Mouse (Mus musculus) gastrocnemius, postnatal 10 days (tissue): ENCODE data around the gene Pkp4. TPM values are rescaled to one million over a fixed set of nuclear protein-coding genes. Genes with fewer than 3 reads are reported as not detected.

ENCODE experiments used
- DNase-seq: peaks from one replicate; pipeline ENCODE4 v3.0.0; 2021; ENCODE audit warnings: mixed read lengths
- total RNA-seq, 2 experiments: library from RNA; stranded (reverse); gene quantifications; 2 replicates each; pipeline ENCODE4 v1.2.3; 2021

Gene Pkp4
- total RNA-seq, 2 experiments from 2014 or later = 24.6 to 25.4 TPM

GRCm38 (mm10) chr2:59272713-59273112 lies 112.1 kb downstream of the Pkp4 start:
- DNase-seq = no peak

GRCm38 (mm10) chr2:59280914-59281562 lies 120.4 kb downstream of the Pkp4 start:
- no peak for DNase-seq

DNA sequence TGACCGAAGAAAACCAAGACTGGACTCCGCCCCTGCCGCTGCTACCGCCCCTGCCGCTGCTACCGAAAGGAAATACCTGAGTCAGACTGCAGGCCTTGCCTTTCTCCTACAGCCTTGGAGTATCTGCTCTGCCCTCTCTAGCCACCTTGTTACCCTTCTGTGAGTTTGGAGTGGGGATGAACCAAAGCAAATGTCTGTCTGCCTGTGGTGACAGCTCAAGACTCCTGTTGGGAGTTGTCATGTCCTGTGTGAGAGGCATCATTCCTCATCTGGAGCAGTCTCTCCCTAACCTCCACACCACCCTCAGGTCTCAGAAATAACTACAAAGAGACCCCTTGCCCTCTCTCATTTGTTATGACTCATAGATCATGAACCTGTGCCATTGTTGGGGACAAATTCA lies 122.3 kb downstream of the Pkp4 start:
- DNase-seq = no peak

DNA sequence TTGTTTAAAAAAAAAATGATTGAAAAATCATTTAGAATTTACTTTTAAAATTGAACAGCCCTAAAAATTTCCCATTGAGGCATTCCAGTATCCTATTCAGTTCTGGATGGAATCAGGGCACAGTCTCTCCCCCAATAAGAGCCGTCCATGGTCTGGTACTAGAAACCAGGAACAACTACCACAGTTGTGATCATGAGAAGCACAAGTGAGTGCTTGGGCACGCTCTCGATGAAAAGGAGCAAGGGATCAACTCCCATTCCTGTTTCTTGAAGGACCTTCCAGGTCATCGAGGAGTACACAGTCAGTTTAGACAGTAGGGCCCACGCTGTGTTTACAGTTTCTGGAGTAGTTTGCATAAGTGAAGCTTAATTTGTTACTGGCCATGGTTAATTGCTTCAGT lies 123.6 kb downstream of the Pkp4 start:
- no peak for DNase-seq

GRCm38 (mm10) chr2:59284734-59285490 lies 124.3 kb downstream of the Pkp4 start:
- no peak for DNase-seq

- no peak for DNase-seq
These were observed 124.9 kb downstream of the Pkp4 start for GRCm38 (mm10) chr2:59285581-59285980.

GRCm38 (mm10) chr2:59286247-59286646 lies 125.6 kb downstream of the Pkp4 start:
- DNase-seq = peak; percentile 59

GRCm38 (mm10) chr2:59287630-59288029 lies 127.0 kb downstream of the Pkp4 start:
- DNase-seq = no peak

DNA sequence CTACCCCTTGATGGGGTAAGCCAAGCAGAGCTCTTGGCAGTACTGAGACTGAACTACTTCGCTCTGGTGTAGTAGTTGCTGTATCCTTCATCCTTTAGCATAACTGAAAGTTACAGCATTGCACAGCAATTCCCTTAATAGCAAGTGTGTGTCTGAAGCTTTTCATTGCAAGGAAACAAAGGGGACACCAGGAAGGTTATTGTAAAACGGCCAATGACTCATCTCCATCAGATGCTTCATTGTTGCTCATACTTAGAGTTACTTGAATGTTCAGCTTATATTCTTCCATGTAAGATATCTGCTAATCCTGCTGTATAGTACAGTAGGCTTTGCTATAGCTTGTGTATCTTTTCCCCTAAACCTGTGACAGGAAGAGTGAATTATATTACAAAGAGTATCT lies 128.8 kb downstream of the Pkp4 start:
- DNase-seq = no peak

- no peak for DNase-seq
These were observed 129.7 kb downstream of the Pkp4 start for GRCm38 (mm10) chr2:59290391-59290790.

GRCm38 (mm10) chr2:59299831-59300230 lies 139.2 kb downstream of the Pkp4 start:
- DNase-seq = no peak

- no peak for DNase-seq
These were observed 141.0 kb downstream of the Pkp4 start for GRCm38 (mm10) chr2:59301671-59302070.

- no peak for DNase-seq
These were observed 141.8 kb downstream of the Pkp4 start for GRCm38 (mm10) chr2:59302430-59302829.

DNA sequence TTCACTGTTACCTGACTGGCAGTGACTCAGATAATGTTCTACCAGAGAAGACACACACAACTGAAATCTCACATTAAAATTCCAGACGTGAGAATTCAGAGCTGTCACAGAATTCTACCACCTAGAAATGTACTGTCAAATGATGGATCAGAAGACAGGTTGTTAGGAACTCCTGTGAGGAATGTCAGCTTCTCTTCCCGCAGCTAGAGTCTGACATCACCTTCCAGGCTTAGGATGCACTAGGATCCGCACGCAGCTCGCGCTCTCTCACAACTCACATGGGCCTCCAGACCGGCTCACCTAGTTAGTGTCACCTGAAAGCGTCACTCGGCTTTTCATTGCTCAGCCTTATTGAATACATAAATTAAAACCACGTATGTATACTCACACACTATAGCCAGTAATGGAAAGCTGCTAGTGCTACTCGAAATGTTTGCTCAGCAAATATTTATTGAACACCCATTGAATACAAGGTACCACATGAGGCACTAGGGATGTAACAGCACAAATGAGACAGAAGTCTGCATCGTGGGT lies 142.9 kb downstream of the Pkp4 start:
- DNase-seq = no peak

- DNase-seq = no peak
These were observed 146.7 kb downstream of the Pkp4 start for GRCm38 (mm10) chr2:59307302-59307701.

- no peak for DNase-seq
These were observed 147.4 kb downstream of the Pkp4 start for GRCm38 (mm10) chr2:59308055-59308454.

DNA sequence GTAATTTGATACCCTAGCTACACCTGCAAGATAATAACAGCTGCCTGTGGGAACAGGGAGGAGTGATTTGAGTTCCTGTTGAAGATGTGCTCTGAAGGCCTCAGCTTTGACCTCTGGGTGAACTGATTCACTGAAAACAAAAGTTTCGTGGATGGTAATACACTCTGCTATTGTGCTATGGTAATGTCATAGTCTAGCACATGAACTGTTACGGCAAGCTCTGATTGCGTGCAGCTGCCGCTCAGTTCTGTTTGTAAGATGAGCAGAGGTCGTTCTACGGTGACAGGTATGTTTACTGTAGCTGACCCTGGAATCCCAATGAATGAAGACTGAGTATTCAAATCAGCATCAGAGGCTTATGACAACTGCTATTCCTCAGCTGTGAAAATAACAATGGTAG lies 152.6 kb downstream of the Pkp4 start:
- no peak for DNase-seq

GRCm38 (mm10) chr2:59318631-59319030 lies 158.0 kb downstream of the Pkp4 start:
- no peak for DNase-seq

- DNase-seq = no peak
These were observed 167.3 kb downstream of the Pkp4 start for GRCm38 (mm10) chr2:59327946-59328345.

DNA sequence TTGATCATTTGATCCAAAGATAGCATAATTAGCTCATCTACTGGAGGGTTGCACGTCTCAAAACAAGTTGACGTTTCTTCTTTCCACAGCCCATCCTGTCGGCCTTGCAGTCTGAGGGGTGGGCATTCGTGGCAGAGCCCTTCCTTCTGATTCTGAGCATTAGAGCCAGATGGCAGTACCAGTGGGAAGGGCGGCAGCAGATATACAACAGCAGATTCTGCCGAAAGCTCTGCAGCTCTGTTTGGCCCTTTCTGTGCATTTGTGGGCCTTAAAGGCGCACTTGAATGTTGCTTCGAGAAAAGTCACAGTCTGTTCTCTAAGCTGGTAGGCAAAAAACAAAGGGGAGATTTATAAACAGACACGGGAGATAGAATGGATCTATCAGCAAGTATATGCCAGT lies 170.4 kb downstream of the Pkp4 start:
- DNase-seq = no peak

GRCm38 (mm10) chr2:59332523-59332922 lies 171.9 kb downstream of the Pkp4 start:
- DNase-seq = no peak

DNA sequence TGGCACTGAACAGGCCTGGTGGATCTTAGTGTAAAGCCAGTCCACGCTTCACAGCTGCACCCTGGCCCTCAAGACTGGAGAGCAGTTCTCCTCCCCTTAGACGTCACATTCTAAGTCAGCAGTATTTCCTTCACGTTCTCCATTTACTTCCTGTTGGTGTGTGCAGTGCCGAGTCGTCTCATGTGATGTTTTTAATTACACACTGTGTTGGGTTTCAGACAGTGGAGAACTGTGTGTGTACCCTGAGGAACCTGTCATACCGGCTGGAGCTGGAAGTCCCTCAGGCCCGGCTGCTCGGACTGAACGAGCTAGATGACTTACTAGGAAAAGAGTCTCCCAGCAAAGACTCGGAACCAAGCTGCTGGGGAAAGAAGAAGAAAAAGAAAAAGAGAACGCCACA lies 177.9 kb downstream of the Pkp4 start:
- DNase-seq = no peak

DNA sequence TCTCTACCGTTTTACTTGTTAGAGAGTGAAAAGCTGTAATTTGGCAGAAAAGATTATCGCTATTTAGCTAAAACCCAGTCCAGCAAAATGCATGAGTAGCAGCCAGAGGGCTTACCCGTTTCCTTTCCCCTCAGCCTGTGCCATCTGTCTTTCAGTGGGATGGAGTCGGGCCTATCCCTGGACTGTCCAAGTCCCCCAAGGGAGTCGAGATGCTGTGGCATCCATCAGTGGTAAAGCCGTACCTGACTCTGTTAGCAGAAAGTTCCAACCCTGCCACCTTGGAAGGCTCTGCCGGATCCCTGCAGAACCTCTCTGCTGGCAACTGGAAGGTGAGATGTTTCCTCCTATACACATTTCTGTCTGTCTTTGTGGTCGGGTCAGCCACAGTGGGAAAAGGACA lies 178.3 kb downstream of the Pkp4 start:
- DNase-seq = no peak
